Mouse (Mus musculus): Measurements from ENCODE around the gene Haus3.

- TF ChIP-seq CTCF (IDR thresholded peaks at IDR 0.05; ENCODE audit: low read depth), result no peak
- TF ChIP-seq EP300 (IDR thresholded peaks at IDR 0.05; ENCODE audit: low read depth), result peak; percentile 68; the same call in 1 of the 2 replicates
These were observed 18.4 kb upstream of the Haus3 start, which contains the start of gene Mxd4 for GRCm38 (mm10) chr5:34187601-34188316.
